Comparison of ENCODE assay signal across 26 mouse cellular contexts in genomic region chr5:37805291-37805690, GRCm38 (mm10). TPM values are rescaled to one million over a fixed set of nuclear protein-coding genes. Genes with fewer than 3 reads are reported as not detected.
"Had no signal": no experiment of that assay in that cellular context is flagged by ENCODE, and none has a peak within 500 bp of the region (broad histone marks: within the 10 kb centered on the region; RNA-seq: fewer than 3 reads in every experiment).

No protein-coding gene starts in this region.

- H3K4me3 ChIP-seq: gastrocnemius, adult 2 months; heart, adult 2 months; hindbrain, embryonic 10.5 days; hindbrain, embryonic 12.5 days; intestine, embryonic 15.5 days; layer of hippocampus, adult 2 months; left cerebral cortex, adult 2 months; limb, embryonic 10.5 days; limb, embryonic 12.5 days; liver, embryonic 13.5 days; liver, embryonic 15.5 days had no signal

- ATAC-seq: hindbrain, embryonic 16.5 days; inflammation-experienced regulatory T-cells, adult 6 months; intestine, embryonic 15.5 days; intestine, postnatal 0 days; liver, postnatal 0 days had no signal

- H3K4me2 ChIP-seq: hindbrain, embryonic 12.5 days; hindbrain, embryonic 14.5 days; intestine, embryonic 15.5 days; limb, embryonic 12.5 days; liver, embryonic 11.5 days; liver, embryonic 13.5 days; liver, embryonic 15.5 days had no signal

- H3K36me3 ChIP-seq: hindbrain, embryonic 10.5 days; hindbrain, embryonic 12.5 days; intestine, embryonic 15.5 days; limb, embryonic 10.5 days; limb, embryonic 12.5 days; liver, embryonic 13.5 days; liver, embryonic 15.5 days had no signal

- H3K4me1 ChIP-seq: intestine, embryonic 15.5 days; limb, embryonic 10.5 days; limb, embryonic 12.5 days; liver, embryonic 13.5 days; liver, embryonic 15.5 days had no signal

- DNase-seq: gastrocnemius, adult 2 months; gastrocnemius, postnatal 10 days; heart, adult 2 months; heart, postnatal 14 days; kidney, adult 18-20 months; kidney, adult 8-10 months; kidney, postnatal 10 days; kidney, postnatal 25 days; kidney, postnatal 4 days; liver; liver, embryonic 13.5 days; liver, postnatal 0 days had no signal

- H3K27ac ChIP-seq: heart, adult 2 months; hindbrain, embryonic 10.5 days; hindbrain, embryonic 12.5 days; hindbrain, embryonic 14.5 days; intestine, embryonic 15.5 days; layer of hippocampus, adult 2 months; left cerebral cortex, adult 2 months; limb, embryonic 10.5 days; limb, embryonic 12.5 days; liver, embryonic 13.5 days; liver, embryonic 15.5 days had no signal

- H3K9ac ChIP-seq: hindbrain, embryonic 12.5 days; hindbrain, embryonic 14.5 days; intestine, embryonic 15.5 days; limb, embryonic 12.5 days; liver, embryonic 13.5 days; liver, embryonic 15.5 days; liver, postnatal 0 days had no signal

- H3K27me3 ChIP-seq: intestine, embryonic 15.5 days; limb, embryonic 12.5 days; liver, embryonic 15.5 days had no signal

- H3K9me3 ChIP-seq: hindbrain, embryonic 10.5 days; hindbrain, embryonic 12.5 days; intestine, embryonic 15.5 days; limb, embryonic 10.5 days; limb, embryonic 12.5 days; liver, embryonic 13.5 days; liver, embryonic 15.5 days had no signal

RNA-seq across cellular contexts. Expression of gene Msx1, which starts 19.1 kb away (rescaled TPM):
- total RNA-seq: granulocyte monocyte progenitor cell, adult 5-6 weeks had no signal
- polyA plus RNA-seq: inflammation-experienced regulatory T-cells, adult 6 months; liver, postnatal 0 days had no signal
